Mouse (Mus musculus) kidney, postnatal 14 days (tissue): Measurements from ENCODE around the gene 9230112D13Rik.

Experiments used
- DNase-seq: peaks from one replicate; pipeline ENCODE4 v3.0.0; 2022; ENCODE audit warnings: mixed read lengths

The 9230112D13Rik gene

DNA sequence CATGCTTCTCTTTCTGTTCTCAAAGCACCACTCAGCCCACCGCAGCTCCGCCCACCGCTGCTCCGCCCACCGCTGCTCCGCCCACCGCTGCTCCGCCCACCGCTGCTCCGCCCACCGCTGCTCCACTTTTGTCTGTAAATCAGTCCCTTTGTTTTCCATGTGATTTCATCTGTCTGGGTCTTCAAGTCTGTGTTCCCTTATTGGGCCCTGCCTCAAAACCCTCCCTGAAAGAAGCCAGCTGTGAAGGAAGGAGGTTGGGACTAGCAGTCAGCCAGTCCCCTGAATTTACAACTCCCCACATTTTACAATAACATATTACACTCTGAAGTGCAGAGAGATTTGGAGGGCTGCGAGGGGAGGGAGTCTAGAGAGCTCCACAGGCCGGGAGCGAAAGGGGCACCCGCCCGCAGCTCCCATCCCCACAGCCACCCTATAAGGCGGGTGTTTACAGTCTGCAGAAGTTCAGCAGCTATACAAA is 18.1 kb upstream of the 9230112D13Rik start:
- peak; percentile 77 for DNase-seq

DNA sequence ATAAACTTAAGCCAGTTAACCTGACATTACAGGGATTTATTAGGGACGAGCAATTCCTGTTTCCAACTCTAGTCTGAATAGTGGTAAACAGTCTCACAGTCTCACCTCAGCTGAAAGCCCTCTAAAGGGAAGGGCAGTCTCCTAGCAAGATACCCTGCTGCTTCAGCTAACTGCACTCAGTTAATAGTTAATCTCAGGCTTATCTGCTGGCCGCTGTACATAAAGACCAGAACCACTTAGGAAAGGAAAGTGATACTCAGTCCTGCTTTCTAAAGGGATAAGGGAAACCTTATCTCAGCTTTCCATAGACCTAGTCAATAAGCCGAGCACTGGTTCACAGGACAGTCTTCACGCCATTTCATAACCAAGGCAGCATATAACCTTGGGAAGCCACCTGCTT is 13.3 kb upstream of the 9230112D13Rik start:
- DNase-seq: no peak

DNA sequence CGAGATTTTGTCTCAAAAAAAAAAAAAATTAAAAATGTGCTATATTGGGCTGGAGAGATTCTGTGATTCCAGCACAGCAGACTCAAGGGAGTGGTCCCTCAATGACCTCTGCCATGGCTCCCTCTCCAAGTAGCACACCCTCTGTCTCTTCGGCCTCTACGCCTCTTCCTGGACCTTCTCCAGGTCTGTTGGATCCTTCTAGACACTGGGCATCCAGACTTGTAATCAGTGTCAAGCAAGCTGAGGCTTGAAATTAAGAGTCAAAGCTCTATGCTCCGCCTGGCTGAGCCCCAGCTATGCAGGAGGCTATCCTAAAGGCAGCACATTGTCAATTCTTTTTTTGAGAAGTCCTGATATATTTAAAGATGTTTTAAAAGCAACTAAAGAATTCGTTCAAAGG is 10.9 kb upstream of the 9230112D13Rik start:
- no peak for DNase-seq

DNA sequence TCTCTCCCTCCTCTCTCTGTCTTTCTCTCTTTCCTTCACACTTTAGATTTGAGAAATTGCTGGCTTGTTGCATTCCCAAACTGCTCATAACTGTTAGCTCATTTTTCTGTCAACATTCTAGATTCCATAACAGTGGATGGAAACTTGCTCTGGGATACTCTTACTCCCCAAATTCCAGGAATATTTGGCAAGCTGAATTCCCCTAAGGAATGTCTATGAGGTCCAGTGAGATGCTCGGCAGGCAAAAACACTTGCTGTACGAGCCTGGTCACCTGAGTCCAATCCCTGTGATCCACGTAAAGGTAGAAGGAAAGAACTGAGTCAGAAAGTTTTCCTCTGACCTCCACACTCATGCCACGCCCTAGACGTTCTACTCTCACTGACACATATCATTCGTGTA is 9.9 kb upstream of the 9230112D13Rik start:
- DNase-seq: peak; percentile 21

DNA sequence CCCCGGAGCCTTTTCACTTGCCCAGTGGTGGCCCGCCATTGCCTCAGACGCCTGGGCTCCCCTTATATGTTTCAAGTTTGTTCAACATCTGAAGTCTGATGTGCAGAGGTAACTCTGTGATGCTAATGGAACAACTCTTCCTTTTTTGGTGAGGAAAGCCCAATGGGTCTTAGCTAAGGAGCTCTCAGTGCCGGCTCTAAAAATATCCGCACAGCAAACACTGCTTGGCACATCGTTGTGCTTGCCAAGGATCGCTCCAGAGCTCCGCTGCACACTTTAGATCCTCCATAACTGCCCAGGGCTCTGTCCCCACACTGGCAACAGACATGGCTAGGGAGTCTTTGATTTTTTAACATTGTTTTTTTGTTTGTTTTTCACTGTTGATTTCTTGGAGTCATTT is 6.2 kb upstream of the 9230112D13Rik start:
- no peak for DNase-seq

DNA sequence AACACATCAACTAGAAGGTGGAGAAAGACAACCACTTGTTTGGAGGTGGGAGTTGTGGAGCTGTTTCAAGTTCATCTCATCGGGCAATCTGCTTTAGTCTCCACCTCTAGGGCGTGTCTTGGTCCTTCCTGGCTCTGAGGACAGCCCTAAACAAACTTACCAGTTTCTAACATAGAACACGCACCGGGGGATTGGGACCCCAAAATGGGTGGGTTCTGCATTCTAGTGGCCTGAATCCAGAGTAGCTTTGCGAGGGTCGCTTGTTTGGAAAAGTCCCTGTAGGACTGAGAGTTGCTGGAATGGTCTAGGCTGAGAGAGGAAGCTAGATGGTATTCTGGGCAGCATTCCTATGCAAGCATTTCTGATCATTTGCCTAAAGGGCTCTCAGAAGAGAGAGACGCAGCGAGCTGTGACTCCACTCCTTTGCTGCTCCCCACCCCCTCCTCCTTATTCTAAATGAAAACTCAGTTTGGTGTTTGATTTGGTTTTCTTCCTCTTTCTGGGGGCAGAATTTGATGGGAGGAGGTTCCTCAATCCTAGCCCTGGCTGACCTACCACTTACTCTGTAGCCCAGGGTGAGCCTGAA is 4.5 kb downstream of the 9230112D13Rik start:
- DNase-seq: peak; percentile 18

DNA sequence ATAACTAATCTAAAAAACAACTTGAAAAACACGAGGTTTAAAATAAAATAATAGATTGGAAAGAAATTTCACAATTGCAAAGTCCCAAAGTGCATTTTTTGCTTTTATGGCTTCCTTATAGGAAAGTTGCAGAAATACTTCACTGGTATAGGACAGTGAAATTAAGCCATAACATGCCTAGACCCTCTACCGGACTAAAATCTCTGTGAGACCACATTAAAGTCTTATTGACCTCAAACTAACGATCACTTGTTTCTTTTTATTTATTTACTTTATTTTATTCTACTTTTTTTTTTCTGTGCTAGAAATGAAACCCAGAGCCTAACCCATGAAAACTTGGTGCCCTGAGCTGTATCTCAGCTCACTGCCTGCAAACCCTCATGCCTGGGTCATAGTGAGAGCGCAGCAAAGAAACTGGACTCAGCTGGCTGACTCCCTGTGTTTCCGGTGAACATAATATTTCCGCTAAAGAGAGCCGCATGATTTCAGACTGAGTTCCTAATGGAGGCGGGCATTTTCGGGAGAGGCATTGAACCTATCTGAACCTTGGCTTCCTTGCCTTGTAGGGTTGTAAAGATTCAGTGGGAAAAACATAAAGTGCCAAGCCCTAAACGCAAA is 5.5 kb downstream of the 9230112D13Rik start:
- DNase-seq: no peak

DNA sequence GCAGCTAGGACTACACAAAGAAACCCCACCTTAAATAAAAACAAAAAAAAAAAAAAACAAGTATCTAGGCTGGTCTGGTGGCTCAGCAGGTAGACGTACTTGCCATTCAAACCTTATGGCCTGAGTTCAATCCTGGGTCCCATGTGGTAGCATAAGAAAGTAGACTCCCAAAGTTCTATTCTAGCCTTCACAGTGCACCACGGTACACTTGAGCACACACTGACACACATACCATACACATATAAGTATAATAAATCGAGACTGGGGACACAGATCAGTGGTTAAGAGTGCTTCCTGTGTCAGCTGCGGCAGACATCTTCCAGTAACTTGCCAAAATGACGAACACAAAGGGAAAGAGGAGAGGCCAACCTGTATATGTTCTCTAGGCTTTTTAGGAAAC is 6.7 kb downstream of the 9230112D13Rik start:
- no peak for DNase-seq

DNA sequence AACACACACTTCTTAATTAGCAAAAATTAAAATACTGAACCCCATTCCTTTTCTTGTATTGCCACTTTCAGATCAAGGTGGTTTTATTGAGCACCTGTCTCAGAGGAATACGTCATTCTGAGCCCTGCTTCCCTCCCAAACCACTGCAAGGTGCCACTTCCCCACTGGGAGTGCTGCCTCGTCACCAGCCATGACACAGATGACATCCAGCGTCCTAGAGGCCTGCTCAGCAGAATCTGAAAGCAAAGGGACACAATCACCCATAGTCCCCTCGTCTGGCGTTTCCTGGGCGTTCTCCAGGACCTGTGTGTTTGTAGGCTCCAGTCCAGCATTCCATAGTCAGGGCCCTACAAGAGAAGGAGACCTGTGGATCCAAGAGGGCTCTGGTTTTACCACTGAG is 8.5 kb downstream of the 9230112D13Rik start:
- DNase-seq: peak; percentile 41

DNA sequence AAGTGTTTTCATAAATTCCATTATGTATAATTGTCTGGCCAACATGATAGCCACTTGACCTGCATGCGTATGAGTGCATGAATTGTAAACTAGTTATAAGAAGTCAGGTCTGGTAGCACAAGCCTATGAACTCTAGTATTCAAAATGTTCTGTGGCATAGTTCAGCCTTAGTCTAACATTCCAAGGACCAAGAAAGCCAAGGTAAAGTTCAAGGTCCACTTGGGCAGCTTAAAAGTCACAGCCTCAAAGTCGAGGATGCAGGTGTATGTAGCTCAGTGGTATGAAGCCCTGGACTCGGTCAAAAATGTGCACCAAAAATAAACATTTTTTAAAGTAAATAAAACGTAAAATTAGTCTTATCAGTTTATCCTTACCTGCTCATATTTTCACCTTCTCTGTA is 10.0 kb downstream of the 9230112D13Rik start:
- DNase-seq: no peak

DNA sequence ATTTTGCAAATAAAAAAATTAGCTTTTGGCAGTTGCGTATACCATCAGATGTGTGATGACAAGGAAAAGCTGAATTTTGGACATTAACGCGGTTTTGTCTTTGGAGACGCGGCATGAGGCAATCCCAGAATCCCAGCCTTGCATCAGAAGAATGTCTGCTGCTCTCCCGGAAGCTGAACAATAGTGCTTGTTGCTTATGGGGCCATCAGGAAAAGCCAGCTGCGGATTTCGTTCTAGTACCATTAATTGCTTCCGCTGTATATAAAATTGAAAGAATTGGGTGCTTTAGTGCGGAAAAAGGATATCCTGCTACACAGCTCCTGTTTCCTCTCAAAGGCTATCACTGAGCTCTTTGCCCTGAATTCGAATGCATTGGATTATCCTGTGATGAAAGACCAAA is 10.7 kb downstream of the 9230112D13Rik start:
- no peak for DNase-seq

DNA sequence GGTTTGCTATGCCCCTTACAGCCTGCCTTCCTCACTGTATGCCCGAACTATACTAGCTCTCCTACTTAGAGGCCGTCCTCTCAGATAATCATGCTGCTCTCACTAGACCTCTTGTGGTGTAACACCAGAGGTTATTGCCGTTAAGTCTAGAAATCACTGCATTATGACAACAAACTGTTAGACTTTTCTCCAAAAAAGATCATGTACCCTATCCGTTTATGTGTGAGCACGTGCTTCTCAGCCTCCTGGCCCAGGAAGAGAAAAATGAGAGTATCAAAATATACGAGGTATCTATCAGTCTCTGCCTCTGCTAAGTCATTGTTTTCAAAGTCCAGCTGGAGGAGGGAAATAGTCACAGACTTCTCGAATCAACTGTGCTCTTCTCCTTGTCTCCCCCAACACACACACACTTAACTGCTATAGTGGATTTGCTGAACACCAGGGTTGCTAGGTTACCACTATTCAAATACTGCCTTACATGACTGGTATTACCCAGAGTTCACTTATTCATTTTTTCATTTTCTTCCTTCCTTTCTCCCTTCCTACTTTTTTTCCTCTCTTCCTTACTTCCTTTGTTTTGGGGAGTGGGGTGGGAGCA is 13.7 kb downstream of the 9230112D13Rik start:
- DNase-seq: no peak

DNA sequence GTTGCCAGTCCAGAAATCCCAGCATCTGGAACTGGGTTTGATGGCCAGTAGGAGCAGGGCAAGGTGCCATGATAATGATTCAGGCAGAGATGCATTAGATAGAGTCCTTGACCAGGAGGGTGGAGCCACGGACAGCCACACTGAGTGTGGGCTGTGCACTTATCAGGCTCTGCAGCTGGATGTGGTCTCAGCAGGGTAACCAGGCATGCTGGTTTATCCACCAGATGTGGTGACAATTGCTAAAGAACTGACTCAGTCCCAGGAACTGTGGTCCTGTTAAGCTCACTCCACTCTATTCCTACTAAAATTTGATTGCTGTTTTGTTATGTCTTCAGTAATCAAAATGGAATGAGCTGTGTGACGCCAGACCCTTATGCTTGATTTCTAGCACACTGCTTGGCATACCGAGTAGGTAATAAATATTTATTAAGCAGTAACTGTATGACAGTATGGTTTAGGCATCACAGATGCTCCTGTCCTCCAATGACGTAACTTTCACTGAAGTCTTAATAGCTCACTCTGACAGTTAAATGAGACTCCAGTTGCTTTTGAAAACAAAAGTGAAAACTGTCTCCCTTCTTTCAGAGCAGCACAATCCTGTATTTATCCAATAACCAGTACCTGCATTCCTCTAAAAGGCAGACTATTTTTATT is 14.3 kb downstream of the 9230112D13Rik start:
- DNase-seq: no peak

DNA sequence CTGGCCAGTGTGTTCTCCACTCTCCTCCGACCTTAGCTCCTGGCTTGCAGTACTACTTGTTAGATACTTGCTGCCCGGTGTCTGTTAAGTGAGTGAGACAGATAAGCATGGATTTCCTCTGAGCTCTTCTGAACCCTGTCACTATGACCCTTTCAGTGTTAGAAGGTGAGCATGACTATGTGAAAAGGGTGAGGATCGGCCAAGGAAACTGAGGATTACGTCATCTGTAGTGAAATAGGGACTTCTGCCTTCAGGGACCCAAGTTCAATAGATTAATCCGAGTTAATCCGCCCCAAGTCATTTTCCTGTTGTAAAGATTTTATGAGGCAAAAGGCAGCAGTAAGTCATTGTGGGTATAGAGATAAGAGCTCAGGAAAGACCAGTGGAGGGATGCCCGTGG is 17.3 kb downstream of the 9230112D13Rik start:
- DNase-seq: no peak

DNA sequence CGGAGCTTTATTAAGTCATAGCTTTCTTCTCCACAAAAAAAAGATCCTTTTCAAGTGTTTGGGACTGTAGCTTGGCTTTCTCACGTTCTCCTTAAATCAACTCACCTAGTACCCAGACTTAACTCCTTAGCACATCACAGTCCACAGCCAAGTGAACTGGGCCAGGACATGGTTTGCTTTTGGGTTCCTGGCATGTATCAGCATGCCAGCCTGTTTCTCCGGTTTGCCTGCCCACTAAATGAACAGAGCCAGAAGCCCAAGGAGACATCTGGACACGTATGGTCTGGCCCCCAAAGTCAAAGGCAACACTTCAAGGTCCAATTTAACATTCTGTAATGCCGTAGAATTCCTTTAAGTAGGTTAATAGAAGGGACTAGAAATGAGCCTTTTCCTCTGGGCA is 18.2 kb downstream of the 9230112D13Rik start:
- no peak for DNase-seq

DNA sequence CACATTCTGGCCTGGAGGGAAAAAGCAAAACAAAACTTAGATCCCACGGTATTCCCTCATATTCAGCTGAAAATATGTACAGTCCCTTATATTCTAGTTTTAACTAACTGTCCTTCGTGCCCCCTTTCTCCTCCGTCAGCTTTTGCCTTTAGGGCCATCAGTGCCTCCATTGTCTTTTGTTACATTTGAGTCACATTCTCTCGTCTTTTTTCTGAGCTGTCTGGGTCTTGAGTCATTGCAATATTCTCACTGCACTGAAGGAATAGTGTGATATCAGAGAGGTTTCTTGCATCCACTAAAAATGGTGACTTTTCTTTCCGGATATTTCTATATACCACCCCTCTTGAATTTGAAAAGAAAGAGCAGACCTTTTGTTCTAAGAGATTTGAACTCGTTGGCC is 18.8 kb downstream of the 9230112D13Rik start:
- DNase-seq: no peak

DNA sequence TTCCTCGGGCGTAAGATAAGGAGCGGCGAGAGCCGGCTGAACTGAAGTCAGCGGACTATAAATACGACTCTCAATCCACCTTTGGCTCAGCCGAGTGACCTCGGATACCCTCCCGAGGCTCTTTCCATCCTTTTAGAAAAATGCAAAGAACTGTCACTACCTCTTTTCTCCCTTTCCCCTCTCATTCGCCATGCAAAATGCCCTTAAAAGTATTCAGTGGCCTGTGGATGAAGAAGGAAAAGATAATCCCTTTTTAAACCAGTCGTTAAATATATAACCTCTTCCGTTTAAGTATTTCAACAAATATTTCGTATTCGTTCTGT is 19.3 kb downstream of the 9230112D13Rik start, which contains the start of gene Bmpr1a:
Gene Bmpr1a, minus strand, starts transcription at position 17 of the 323 bp plus-strand sequence.
- DNase-seq: no peak

DNA sequence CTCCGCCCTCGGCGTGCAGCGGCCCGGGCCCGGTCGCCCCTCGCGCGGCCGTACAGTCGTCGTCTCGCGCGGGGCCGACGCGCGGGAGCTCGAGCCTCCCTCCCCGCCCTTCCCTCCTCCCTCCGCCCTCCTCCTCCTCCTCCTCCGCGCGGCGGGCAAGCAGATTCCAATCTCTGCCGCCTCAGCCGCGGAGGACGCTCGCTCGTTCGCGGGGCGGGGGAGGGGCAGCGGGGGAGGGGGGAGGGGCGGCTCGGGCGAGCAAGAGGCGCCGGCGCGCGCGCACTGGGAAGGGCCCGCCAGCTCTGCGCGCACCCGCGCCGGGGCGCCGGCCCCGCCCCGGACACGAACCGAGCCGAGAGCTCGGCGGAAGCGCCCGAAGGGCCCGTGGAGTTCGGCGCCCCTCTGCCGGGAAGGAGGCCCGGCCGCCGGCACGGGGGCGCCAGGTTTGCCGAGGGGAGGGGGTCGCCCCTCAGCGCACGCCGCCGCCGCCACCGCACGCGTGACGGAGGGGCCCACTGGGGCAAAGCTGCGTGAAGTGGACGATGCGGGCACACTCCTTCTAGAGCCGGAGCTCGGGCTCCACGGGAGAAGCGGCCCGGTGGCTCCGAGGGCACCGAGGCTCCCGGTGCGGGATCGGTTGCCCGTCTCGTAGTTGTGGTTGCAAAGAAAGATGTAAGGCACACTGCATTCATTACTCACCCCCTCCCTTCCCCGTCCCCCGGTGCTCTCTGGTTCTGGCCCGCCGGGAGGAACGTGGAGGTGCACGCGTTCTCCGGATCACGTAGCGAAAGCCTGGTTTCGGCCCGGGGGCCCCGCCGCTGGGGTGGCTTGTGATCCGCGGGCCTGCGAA is 19.9 kb downstream of the 9230112D13Rik start:
- DNase-seq: peak; percentile 95

DNA sequence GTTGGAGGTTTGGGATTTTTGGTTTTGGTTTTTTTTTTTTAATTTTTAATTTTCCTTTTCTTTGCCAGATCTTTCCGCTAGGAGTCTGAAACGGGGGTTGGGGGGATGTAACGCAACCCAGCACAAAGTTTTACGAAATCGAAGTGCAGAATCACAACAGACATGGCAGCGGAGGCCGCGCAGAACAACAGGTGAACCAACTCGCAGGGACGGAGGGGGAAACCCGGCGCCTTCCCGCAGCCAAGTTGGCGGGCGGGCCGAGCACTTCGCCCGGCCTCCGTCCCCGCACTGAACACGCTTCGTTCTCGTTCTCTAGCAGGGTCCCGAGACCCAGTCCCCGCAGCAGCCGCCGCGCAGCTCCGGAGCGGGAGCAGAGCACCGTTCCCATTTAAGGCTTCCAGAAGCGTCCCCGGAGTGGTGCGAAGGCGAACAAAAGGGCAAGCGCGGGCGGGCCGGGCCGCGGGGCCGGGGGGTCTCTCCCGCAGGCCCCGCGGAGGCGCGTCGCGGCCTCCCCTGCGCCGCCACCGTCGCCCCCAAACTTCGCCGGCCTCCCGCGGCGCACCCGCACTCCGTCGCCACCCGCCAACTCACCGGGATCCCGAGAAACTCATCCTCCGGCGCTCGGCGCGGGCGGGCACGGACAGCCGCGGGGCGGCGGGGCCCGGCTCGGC is 20.7 kb downstream of the 9230112D13Rik start:
- peak; percentile 57 for DNase-seq

DNA sequence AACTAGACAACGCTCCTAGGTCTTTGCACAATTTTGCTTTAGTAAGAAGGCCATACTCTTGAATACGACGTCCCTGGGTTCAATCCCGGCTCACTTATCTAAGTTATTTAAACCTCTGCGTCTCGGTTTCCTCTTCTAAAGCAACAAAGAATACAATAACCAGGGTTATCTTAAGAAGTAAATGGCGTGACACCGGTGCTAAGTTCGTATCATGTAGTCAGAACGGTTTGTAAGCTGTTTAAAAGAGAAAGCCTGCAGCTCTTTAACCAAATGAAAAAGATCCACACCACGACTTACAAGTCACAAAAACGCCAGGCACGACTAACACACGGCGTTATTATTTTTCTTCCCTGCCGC is 21.2 kb downstream of the 9230112D13Rik start:
- no peak for DNase-seq

DNA sequence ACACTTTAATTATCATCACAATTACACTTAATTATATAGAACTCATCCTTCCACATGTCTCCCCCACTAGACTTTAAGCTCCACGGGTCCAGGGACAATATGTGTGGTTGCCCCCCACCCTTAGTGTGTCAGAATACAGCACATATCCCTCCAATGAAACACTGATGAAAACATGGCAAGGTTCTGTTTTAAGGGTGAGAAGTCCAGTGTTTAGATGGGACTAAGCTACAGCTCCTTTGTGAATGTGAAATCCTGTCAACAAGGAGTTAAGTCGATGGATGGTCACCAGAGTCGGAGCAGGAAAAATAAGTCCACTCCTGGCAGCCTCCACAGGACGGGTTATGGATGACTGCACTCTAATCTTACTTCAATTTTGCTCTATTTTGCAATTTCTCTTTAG is 22.3 kb downstream of the 9230112D13Rik start:
- no peak for DNase-seq

DNA sequence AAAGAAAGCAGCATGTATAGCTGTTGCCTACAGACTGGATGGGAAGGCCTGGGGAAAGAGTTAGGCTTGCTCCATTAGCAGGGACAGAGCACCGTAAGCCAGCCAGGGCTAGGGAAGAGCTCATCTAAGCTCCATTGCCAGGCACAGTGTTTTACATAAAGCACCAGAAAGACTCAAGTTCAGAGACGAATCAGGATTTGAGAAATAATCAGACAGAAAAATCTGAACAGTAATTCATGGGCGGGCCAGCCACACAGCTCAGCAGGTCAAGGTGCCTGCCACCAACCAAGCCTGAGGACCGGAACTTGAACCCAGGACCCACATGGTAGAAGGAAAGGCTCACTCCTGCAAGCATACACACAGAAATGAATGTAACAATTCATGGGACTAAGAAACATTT is 22.9 kb downstream of the 9230112D13Rik start:
- no peak for DNase-seq

DNA sequence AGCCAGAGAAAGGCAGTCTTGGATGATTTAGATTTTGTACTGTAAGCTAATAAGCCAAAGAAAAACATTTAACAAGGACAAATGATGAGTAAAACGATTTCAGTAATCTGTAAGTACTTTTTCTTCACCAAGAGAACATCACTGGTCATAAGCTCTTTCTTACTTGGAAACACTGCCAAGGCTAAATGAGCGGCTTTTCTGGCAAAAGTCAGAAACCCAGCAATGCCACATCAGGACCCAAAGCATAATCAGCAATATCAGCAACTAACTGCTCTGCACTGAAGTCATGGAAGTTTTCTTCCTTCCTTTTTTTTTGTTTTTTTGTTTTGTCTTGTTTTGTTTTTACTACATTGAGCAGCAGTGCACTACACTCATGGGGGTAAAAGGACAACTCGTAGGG is 25.3 kb downstream of the 9230112D13Rik start:
- DNase-seq: no peak
